Mouse (Mus musculus) liver, embryonic 14.5 days (tissue): Measurements from ENCODE around the gene Rcor3.

Experiments used
- CTCF ChIP-seq: IDR thresholded peaks from 2 replicates; pipeline ENCODE4 v1.5.1; 2016; ENCODE audit warnings: antibody characterized with exemption, low read depth, control low read depth
- EP300 ChIP-seq: IDR thresholded peaks from 2 replicates; pipeline ENCODE4 v1.6.1; 2016; ENCODE audit warnings: antibody characterized with exemption, low read depth

DNA sequence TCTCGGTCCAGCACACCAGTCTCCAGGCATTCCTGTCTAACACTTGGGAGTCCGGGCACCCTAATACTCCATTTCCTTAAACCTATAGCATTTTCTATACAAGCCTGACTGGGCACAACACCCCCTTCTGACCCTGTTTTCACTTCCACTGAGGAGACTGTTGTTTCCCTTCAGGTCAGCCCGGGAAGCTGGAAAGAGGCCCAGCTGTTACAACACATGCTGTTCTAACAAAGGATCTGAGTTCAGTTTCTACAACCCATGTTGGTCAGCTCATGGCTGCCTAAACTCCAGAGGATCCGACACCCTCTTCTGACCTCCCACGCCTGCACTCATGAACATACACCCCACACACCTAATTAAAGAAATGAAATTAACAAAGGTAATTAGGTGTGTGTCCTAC, 84.9 kb downstream of the Rcor3 start:
- TF ChIP-seq CTCF, result no peak
- TF ChIP-seq EP300, result no peak
